Mouse (Mus musculus): Measurements from ENCODE around the gene Gm38119. TPM values are rescaled to one million over a fixed set of nuclear protein-coding genes. Genes with fewer than 3 reads are reported as not detected.

Gene Gm38119
- polyA plus RNA-seq (2015; fragmentation: Nextera tagmentation; extraction: Ambion mirVana) = not detected in 2 replicates

DNA sequence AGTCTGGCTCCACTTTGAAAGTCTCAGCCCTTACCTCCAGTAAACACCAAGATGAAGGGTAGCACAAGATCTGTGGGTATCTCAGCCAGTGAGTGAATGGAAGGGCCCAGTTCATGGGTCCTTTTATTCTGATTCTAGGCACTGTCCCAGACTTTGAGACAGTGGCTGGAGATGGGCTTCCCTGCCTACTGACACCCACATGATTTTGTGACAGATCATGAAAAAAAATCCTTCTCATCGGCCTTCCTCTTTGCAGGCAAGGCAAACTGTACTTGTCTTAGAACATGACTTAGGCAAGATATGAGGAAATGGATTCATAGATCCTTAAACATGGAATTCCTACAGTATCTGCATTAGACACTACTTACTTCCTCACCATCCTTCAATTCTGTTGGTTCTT lies at the start of gene Gm38119:
Gene Gm38119 (minus strand): TSS at position 101 of the 400 bp plus-strand sequence.
- no peaks in the 10 kb centered on the region for H3K36me3 ChIP-seq (ENCODE audit: control insufficient read depth, insufficient read depth, low read length)
- WGBS = 72% methylated on average over 1 of the region's 1 CpGs
- no peaks in the 10 kb centered on the region for H3K4me1 ChIP-seq (ENCODE audit: control insufficient read depth, insufficient read depth, low read length)
- ATAC-seq = no peak
- H3K27me3 ChIP-seq (ENCODE audit: control insufficient read depth, insufficient read depth, low read depth, low read length) = no peaks in the 10 kb centered on the region
- H3K27ac ChIP-seq (ENCODE audit: low read length) = no peak within 1 kb of the TSS
- H3K4me3 ChIP-seq (ENCODE audit: low read depth, low read length) = no peak within 1 kb of the TSS
- H3K9me3 ChIP-seq (replicated peaks; ENCODE audit: control insufficient read depth, low read length, poor library complexity, severe bottlenecking) = no peaks in the 10 kb centered on the region
- H3K9ac ChIP-seq (ENCODE audit: low read depth, low read length) = no peak within 1 kb of the TSS
- no peak within 1 kb of the TSS for H3K4me2 ChIP-seq (ENCODE audit: low read length)

DNA sequence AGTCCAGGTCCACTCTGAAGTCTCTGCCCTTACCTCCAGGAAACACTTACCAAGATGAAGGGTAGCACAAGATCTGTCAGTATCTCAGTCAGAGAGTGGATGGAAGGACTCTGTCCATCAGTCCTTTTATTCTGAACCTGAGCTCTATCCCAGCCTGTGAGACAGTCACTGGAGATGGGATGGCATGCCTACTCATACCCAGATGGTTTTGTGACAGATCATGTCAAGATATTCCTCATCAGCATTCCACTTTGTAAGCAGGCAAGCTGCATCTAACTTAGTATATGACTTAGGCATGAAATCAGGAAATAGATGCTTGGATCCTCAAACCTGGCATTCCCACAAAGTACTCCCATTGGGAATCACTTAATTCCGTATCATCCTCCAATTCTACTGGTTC lies 39.9 kb upstream of the Gm38119 start, which contains the start of gene Lce1i:
Gene Lce1i (minus strand): TSS at position 101 of the 400 bp plus-strand sequence.
- 83% methylated on average over 1 of the region's 1 CpGs for WGBS
- no peak for ATAC-seq
- Histone ChIP-seq H3K4me1 (ENCODE audit: control insufficient read depth, insufficient read depth, low read length) (no peaks in the 10 kb centered on the region), H3K4me2 (ENCODE audit: low read length) (no peak within 1 kb of the TSS), H3K27ac (ENCODE audit: low read length) (no peak within 1 kb of the TSS), H3K36me3 (ENCODE audit: control insufficient read depth, insufficient read depth, low read length) (no peaks in the 10 kb centered on the region), H3K9ac (ENCODE audit: low read depth, low read length) (no peak within 1 kb of the TSS), H3K9me3 (replicated peaks; ENCODE audit: control insufficient read depth, low read length, poor library complexity, severe bottlenecking) (no peaks in the 10 kb centered on the region), H3K4me3 (ENCODE audit: low read depth, low read length) (no peak within 1 kb of the TSS), H3K27me3 (ENCODE audit: control insufficient read depth, insufficient read depth, low read depth, low read length) (no peaks in the 10 kb centered on the region)

- H3K9ac ChIP-seq (ENCODE audit: low read depth, low read length) = no peak overlapping the region
- no peaks in the 10 kb centered on the region for H3K36me3 ChIP-seq (ENCODE audit: control insufficient read depth, insufficient read depth, low read length)
- no peaks in the 10 kb centered on the region for H3K9me3 ChIP-seq (replicated peaks; ENCODE audit: control insufficient read depth, low read length, poor library complexity, severe bottlenecking)
- H3K27me3 ChIP-seq (ENCODE audit: control insufficient read depth, insufficient read depth, low read depth, low read length) = no peaks in the 10 kb centered on the region
- no peaks in the 10 kb centered on the region for H3K4me1 ChIP-seq (ENCODE audit: control insufficient read depth, insufficient read depth, low read length)
- H3K27ac ChIP-seq (ENCODE audit: low read length) = no peak overlapping the region
- 23% methylated on average over 3 of the region's 3 CpGs for WGBS
- no peak for ATAC-seq
- H3K4me2 ChIP-seq (ENCODE audit: low read length) = no peak overlapping the region
- no peak overlapping the region for H3K4me3 ChIP-seq (ENCODE audit: low read depth, low read length)
These were observed 32.7 kb upstream of the Gm38119 start for GRCm38 (mm10) chr3:92771573-92771972.

GRCm38 (mm10) chr3:92764965-92765364 lies 26.1 kb upstream of the Gm38119 start, which contains the start of gene Lce1h:
Gene Lce1h (minus strand): TSS chr3:92765065.
- no peak within 1 kb of the TSS for H3K27ac ChIP-seq (ENCODE audit: low read length)
- no peaks in the 10 kb centered on the region for H3K36me3 ChIP-seq (ENCODE audit: control insufficient read depth, insufficient read depth, low read length)
- H3K4me3 ChIP-seq (ENCODE audit: low read depth, low read length) = no peak within 1 kb of the TSS
- H3K9ac ChIP-seq (ENCODE audit: low read depth, low read length) = no peak within 1 kb of the TSS
- no peaks in the 10 kb centered on the region for H3K27me3 ChIP-seq (ENCODE audit: control insufficient read depth, insufficient read depth, low read depth, low read length)
- ATAC-seq = no peak
- no peaks in the 10 kb centered on the region for H3K9me3 ChIP-seq (replicated peaks; ENCODE audit: control insufficient read depth, low read length, poor library complexity, severe bottlenecking)
- H3K4me2 ChIP-seq (ENCODE audit: low read length) = no peak within 1 kb of the TSS
- WGBS = 95% methylated on average over 1 of the region's 1 CpGs
- H3K4me1 ChIP-seq (ENCODE audit: control insufficient read depth, insufficient read depth, low read length) = no peaks in the 10 kb centered on the region

DNA sequence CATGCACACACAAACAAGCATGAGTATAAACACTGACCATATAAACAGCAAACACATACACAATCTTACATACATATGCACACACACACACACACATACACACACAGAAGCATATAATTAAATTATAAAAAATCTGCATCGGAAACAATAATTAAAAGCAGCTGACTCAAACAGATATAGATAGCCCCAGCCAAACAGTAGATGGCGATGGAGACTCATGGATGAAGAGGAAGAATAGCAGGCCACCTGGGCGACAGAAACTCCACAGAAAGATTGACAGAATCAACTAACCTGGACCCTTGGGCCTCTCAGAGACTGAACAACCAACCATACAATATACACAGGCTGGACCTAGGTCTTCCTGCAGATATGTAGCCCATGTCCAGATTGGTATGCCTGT lies 14.3 kb upstream of the Gm38119 start:
- ATAC-seq = no peak
- no peak overlapping the region for H3K9ac ChIP-seq (ENCODE audit: low read depth, low read length)
- no peak overlapping the region for H3K4me2 ChIP-seq (ENCODE audit: low read length)
- no peaks in the 10 kb centered on the region for H3K36me3 ChIP-seq (ENCODE audit: control insufficient read depth, insufficient read depth, low read length)
- WGBS = 39% methylated on average over 3 of the region's 3 CpGs
- H3K4me3 ChIP-seq (ENCODE audit: low read depth, low read length) = no peak overlapping the region
- no peak overlapping the region for H3K27ac ChIP-seq (ENCODE audit: low read length)
- H3K27me3 ChIP-seq (ENCODE audit: control insufficient read depth, insufficient read depth, low read depth, low read length) = no peaks in the 10 kb centered on the region
- no peaks in the 10 kb centered on the region for H3K4me1 ChIP-seq (ENCODE audit: control insufficient read depth, insufficient read depth, low read length)
- no peaks in the 10 kb centered on the region for H3K9me3 ChIP-seq (replicated peaks; ENCODE audit: control insufficient read depth, low read length, poor library complexity, severe bottlenecking)

- Histone ChIP-seq H3K9ac (ENCODE audit: low read depth, low read length) (no peak within 1 kb of the TSS), H3K27me3 (ENCODE audit: control insufficient read depth, insufficient read depth, low read depth, low read length) (no peaks in the 10 kb centered on the region), H3K36me3 (ENCODE audit: control insufficient read depth, insufficient read depth, low read length) (no peaks in the 10 kb centered on the region), H3K4me1 (ENCODE audit: control insufficient read depth, insufficient read depth, low read length) (no peaks in the 10 kb centered on the region), H3K27ac (ENCODE audit: low read length) (no peak within 1 kb of the TSS), H3K4me2 (ENCODE audit: low read length) (no peak within 1 kb of the TSS), H3K9me3 (replicated peaks; ENCODE audit: control insufficient read depth, low read length, poor library complexity, severe bottlenecking) (no peaks in the 10 kb centered on the region), H3K4me3 (ENCODE audit: low read depth, low read length) (no peak within 1 kb of the TSS)
- 87% methylated on average over 1 of the region's 1 CpGs for WGBS
- no peak for ATAC-seq
These were observed 13.3 kb upstream of the Gm38119 start, which contains the start of gene Lce1g for GRCm38 (mm10) chr3:92752238-92752637. Gene Lce1g (minus strand): TSS chr3:92752338.

DNA sequence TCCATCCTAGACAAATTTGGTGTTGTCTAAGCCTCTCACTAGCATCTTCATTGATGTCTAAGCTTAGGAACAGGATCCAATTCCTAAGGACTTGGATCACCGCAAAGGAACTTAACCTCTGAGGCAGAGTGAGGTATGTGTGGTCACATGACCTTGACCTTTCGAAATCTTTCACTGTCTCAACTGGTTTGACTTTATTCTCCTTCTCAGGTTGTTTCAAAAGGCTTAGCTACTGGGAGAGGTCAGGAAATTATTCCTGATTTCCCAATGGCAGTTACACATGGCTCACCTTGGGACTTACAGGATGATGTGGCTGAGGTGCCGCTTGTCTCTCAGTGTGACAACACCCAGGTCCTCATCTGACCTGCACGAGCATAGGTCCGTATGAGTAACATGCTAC lies 16.3 kb downstream of the Gm38119 start:
- H3K9me3 ChIP-seq (replicated peaks; ENCODE audit: control insufficient read depth, low read length, poor library complexity, severe bottlenecking) = no peaks in the 10 kb centered on the region
- H3K4me2 ChIP-seq (ENCODE audit: low read length) = no peak overlapping the region
- no peak overlapping the region for H3K27ac ChIP-seq (ENCODE audit: low read length)
- no peaks in the 10 kb centered on the region for H3K27me3 ChIP-seq (ENCODE audit: control insufficient read depth, insufficient read depth, low read depth, low read length)
- no peak overlapping the region for H3K9ac ChIP-seq (ENCODE audit: low read depth, low read length)
- no peaks in the 10 kb centered on the region for H3K4me1 ChIP-seq (ENCODE audit: control insufficient read depth, insufficient read depth, low read length)
- no peaks in the 10 kb centered on the region for H3K36me3 ChIP-seq (ENCODE audit: control insufficient read depth, insufficient read depth, low read length)
- WGBS = 91% methylated on average over 5 of the region's 5 CpGs
- no peak for ATAC-seq
- no peak overlapping the region for H3K4me3 ChIP-seq (ENCODE audit: low read depth, low read length)

GRCm38 (mm10) chr3:92720250-92720649 lies 18.6 kb downstream of the Gm38119 start, which contains the start of gene Lce1f:
Gene Lce1f (minus strand): TSS chr3:92720350.
- Histone ChIP-seq H3K27ac (ENCODE audit: low read length) (no peak within 1 kb of the TSS), H3K4me2 (ENCODE audit: low read length) (no peak within 1 kb of the TSS), H3K27me3 (ENCODE audit: control insufficient read depth, insufficient read depth, low read depth, low read length) (no peaks in the 10 kb centered on the region), H3K4me1 (ENCODE audit: control insufficient read depth, insufficient read depth, low read length) (no peaks in the 10 kb centered on the region), H3K9me3 (replicated peaks; ENCODE audit: control insufficient read depth, low read length, poor library complexity, severe bottlenecking) (no peaks in the 10 kb centered on the region), H3K4me3 (ENCODE audit: low read depth, low read length) (no peak within 1 kb of the TSS), H3K36me3 (ENCODE audit: control insufficient read depth, insufficient read depth, low read length) (no peaks in the 10 kb centered on the region), H3K9ac (ENCODE audit: low read depth, low read length) (no peak within 1 kb of the TSS)
- 77% methylated on average over 3 of the region's 3 CpGs for WGBS
- no peak for ATAC-seq

DNA sequence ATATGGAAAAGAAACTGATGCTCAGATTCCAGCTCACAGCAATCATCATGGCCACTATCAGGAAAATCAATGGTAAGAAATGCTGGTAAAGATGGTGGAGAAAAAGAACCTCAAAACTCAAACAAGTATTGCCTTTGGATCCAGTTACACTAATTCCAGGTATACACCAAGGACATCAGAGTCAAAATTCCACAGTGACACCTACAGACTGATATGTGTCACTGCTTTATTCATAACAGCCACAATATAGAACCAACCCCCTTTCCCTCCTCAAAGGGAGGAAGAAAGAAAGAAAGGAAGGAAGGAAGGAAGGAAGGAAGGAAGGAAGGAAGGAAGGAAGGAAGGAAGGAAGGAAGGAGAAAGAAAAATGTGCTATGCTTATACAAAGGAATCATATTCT lies 23.8 kb downstream of the Gm38119 start:
- ATAC-seq = no peak
- Histone ChIP-seq H3K36me3 (ENCODE audit: control insufficient read depth, insufficient read depth, low read length) (no peaks in the 10 kb centered on the region), H3K9me3 (replicated peaks; ENCODE audit: control insufficient read depth, low read length, poor library complexity, severe bottlenecking) (no peaks in the 10 kb centered on the region), H3K27me3 (ENCODE audit: control insufficient read depth, insufficient read depth, low read depth, low read length) (no peaks in the 10 kb centered on the region), H3K4me2 (ENCODE audit: low read length) (no peak overlapping the region), H3K4me3 (ENCODE audit: low read depth, low read length) (no peak overlapping the region), H3K4me1 (ENCODE audit: control insufficient read depth, insufficient read depth, low read length) (no peaks in the 10 kb centered on the region), H3K27ac (ENCODE audit: low read length) (no peak overlapping the region), H3K9ac (ENCODE audit: low read depth, low read length) (no peak overlapping the region)

Data from midbrain, embryonic 16.5 days (tissue).